Mouse (Mus musculus) kidney, adult 11 months (tissue): ENCODE results near the gene Psmb7.

Source experiments
- DNase-seq: peaks from one replicate; pipeline ENCODE4 v3.0.0; 2022

Gene Psmb7

DNA sequence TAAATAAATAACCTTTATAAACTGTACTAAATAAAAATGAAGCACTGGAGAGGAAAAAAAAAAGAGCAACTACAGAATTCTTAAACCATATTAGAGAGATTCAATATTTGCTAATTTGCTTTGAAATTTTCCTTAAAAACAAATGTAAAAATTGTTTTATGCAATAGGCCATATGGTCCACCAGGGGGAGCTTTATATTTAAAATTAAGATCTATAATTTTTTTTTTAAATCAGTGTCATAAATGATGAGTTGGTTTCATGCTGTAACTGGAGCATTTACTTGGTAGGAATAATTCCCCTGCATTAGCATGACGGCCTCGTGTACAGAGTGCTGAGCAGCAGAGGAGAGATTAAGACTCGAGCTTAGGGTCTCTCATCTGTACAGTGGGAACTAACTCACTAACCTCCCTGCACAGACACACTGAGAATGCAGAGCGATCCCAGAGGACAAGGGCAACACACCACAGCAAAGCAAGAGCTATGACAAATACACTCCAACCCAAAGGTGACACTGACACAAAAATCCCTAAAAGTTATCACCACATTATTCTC is 6.1 kb downstream of the Psmb7 start:
- DNase-seq: no peak

DNA sequence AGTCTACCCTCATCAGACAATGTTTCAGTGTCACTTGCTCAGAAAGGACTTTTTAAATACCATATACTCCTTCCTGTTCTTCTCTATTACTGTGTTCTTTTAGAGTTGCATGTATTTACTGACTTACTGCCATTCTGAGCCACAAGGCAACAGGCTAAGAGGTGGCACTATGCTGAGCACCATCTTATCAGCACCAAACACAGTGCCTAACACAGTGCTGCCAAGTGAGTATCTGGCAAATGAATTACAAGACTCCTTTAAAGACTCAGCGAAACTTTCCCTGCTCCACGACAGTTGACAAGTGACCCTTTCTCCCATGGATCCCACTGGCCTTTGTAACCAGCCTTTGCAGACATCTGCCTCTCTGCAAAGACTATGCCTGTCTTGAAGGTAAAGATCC is 13.3 kb downstream of the Psmb7 start:
- no peak for DNase-seq

DNA sequence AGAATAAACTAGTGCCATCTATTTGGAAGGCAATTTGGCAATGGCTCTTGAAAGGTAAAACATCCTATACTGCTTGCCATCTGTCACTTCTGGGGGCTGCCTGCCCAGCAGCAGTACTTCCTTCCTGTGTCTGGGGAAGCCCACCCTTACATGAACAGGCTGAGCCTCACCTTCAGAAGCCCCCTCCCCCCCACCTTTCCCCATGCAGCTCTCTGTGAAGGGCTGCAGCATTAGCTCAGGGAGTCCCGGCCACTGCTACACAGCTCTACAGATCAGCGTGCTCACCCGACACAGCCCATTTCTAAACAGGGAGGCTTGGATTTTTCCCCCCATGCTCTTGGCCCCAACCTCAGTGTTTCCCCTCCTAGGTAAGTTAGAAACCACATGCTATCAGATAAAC is 14.4 kb downstream of the Psmb7 start:
- DNase-seq: no peak

DNA sequence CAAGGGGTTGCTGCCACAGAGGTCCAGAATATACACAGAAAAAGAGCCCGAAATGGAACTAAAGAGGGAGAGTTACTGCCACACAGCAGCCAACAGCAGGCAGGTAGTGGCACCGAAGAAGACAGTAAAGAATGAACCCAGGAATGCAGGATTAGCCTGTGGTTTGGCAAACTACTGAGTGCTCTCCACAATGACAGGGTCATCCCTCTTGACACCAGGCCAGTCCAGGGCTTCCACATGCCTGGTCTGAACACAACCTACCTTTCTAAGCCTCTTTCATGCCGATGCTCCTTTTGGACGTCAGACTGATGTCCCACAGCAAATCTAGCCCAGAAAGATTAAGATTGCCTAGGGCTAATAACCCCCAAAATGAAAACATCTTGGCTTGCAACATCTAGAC is 15.1 kb downstream of the Psmb7 start:
- DNase-seq: no peak

DNA sequence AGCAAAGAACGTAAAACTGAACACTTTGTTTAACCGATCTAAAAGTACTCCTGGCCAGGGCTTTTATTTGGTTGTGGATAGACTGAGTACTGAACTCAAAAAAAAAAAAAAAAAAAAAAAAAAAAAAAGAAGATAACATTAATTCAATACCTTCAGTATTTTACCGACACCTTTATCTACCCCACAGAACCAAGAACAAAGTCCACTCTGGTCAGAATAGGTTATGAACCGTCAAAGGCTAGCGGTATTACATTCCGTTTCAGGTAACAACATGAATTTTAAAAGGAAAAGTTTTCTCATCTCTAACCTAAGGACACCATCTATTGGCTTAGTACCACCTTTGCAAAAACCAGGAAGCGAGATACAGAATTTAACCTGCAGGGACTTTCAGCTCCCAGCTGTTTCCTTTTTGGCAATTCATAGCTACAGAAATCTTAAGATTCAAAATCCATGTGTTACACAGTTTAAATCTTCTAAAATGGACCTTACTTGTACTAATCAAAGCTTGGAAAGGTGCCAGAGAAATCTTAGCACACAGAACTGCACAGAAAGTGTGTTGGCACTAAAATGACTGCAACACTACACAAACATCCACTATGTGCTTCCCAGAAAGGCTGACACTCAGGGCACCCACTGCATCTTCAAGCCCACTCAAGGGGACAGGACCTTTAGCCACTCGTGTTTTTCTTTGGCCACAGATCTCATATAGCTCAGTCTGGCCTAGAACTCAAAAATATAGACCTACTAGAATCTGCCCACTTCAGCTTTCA is 19.9 kb downstream of the Psmb7 start:
- no peak for DNase-seq

DNA sequence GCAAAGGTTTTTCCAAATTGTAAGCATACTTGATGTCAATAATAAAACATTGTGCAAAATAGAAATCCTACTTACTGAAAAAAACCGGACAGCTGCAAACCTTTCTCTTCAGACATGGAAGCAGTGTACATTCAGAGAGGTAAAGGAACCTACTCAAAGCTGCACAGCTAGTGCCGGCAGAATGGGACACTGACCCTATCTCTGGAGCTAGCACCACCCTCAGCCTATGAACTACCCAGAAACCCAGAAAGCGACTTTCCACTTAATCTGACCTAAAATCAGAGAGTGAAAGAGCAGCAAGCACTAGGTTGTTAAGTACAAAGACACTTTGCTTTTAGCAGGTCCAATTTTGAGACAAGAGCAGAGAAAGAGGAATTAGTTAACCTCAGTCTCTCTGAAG is 20.5 kb downstream of the Psmb7 start:
- DNase-seq: no peak

DNA sequence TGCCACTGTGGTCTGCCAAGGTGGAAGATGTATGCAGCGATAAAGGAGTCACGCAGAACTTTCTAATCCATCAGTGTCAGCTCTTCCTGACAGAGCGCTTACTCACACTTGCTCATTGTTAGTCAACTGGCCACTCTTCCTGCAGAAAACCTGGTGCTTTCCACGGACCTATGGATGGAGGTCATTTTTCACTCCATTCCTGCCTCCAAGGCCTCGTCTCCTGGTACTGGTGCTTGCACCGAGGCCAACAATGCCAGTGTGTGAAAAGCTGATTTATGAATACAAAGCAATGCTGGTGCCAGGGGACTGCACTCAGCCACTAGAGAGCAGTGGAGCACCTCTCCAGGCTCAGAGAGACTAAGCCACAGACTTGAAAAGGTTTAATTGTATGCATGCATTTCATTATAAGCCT is 22.3 kb downstream of the Psmb7 start:
- peak; percentile 56 for DNase-seq

DNA sequence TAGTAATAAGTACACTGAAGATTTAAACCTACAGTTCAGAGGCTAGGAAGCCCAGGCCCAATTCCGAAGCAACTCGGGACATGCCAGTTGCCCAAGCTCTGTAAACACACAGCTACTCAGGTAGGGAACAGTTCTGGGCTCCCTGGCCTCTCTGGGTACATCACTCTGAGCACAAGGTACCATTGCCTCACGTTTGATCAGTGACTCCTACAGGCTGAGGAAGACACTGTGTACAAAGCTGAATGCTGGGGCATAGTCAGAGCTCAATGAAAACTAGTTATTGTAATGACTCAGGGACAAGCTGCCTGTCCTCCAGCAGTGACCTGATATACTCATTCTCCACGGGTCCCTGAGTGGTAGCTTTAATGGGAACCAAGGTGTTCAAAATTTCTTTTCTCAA is 22.8 kb downstream of the Psmb7 start:
- DNase-seq: no peak

DNA sequence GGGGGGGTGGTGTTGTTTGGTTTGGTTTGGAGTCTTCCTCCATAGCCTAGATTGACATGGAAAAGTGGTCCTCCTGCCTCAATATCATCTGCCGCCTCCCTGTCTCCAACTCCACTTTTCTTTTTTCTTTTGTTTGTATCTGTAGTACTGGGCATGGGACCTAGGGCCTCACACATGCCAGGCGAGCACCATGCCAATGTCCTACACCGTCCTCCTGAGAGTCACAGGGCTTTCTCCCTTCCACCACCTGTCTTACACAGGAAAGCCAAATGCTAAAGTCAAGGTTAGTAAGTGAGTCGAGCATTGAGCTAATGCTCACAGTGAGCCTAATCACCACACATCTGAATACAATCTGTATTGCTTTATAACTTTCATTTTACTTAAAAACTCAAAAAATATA is 24.1 kb downstream of the Psmb7 start:
- no peak for DNase-seq

DNA sequence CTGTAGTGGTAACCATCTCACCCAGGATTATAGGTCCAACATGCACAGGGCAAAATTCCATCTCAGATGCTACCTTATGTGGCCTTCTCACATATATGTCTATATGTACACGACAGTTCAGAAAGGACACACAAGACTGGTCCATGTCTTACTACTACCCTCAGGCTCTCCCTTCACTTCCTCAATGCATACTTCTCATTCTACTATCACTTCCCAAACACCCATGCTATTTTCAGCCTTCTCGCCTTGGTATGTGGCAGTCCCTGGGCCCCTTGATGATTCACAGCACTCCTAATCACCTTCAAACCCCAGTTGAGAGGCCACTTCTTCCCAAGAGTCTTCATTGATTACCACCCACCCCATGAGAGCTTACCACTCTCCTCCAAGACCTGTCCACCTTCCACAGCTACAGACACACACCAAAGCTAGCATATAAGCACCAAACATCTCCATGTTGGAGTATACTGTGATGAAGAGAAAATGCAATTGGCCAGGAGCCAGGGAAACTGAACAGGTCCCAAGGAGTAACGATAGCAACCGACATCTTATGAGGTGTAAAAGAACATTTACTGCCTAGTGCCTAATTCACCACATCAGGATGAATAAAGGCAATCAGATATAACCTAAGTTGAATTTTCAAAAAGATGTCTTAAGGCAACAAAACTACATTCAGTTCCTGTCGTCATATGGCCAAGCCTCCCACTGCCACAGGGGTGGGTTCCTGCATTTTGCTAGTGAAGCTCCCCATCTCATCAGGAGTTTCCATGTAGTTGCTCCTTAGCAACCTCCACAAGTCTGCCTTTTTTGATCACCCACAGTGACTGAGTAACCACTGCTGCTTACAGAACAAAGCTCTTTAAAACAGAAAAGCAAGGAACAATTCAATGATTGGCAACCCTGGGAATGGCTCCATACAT is 26.7 kb downstream of the Psmb7 start:
- no peak for DNase-seq

DNA sequence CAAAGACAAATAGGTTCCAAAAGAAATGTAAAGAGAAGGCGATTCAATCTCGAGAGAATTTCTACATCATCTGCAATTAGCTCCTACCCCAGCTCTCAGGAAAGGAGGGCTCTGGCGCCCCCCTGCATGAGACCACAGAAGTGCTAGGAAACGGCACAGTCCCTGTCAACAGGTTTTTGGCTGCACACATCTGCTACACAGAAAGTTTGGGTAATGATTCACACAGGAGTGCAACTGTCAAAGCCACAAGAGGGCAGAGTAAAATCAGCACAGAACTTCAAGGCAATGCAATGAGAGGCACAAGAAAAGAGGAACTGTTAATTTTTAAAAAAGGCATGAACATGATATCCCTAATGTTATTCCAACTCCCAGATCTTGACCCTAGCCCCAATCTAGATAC is 27.8 kb downstream of the Psmb7 start:
- no peak for DNase-seq

DNA sequence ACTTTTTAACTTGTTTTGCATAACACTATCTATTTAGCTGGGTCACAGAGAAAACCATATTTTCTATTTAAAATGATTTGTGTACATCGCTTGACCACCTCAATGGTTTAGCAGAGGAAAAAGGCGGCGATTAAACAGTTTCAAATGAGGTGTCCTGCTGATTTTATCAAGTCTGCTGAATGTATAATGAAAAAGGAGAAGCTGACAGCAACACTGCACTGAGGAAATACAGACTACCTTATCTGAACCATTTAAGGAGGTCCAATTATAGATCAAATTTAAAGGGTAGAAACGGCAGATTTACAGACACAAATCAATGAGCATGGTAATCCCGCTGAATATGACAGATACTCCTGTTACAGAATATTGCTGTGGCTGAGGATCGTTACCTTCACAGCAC is 29.4 kb downstream of the Psmb7 start:
- DNase-seq: no peak

DNA sequence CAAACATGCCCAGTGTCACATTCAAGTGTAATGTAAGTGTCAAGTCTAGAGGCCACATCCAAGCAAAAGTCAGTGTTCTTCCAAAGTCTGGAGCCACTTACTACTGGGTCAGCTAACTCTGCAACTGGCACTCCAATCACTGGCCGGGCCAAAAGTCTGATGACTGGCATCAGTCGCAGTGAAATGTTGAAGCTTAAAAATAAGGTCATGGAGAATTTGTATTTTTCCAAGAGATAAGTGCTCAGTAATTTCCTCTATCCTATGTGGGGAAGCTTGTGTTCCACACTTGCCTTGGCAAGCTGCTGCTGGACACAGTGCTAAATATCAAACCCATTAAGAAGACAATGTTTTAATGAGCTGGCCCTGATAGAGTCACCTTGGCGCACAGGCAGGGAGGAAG is 30.3 kb downstream of the Psmb7 start:
- no peak for DNase-seq

DNA sequence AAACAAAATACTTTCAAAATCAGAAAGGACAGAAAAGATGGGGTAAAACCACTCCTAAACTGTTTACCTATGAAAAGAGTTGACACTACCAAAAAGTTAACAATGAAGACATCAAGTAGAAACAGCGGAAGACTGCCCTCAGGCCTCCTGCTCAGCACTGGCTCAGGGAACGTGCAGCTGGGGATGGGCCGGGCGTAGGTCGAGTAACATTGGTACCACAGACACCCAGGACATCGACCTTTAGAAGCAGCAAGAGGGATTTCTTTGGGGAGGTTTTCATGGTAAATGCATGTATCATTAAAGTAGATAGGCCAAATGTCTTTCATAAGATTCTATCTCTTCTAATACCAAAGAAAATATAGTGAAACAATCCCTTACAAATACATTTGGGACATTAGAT is 31.3 kb downstream of the Psmb7 start:
- DNase-seq: no peak

DNA sequence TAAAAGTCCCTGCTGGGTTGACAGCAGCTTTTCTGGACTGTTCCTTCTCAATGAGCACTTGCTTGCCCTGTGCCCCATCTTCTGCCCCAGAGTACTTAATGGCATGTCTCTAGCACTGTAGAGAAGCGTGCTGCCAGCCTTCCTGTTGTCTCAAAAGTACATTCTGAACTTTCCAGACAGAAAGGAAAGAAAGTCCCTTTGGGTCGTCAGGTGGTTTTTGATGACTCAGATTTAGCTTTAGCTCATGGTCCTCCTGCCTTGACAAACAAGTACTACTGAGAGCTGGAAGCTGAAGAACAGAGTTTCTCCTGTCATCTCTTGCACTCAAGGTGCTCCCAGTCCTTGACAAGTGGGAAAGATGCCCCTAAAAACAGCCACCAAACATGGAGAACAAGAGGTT is 33.7 kb downstream of the Psmb7 start:
- no peak for DNase-seq

DNA sequence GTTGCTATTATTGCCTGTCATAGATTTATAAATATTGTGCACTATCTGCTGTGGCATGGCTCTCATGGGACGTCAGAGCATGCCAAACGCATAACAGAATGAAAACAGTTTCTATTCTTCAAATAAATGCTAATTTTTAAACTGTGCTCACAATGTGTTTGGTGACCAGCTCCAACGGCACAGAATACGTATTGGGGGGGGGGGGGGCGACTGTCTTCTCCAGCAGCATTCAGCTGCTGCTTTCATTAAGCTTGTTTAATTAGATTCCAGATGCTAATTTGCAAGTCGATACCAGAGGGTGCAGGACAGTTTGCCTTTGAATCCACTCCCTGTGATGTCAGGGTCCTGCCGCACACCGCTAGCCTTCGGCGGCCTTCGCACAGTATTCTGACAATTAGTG is 34.6 kb downstream of the Psmb7 start:
- no peak for DNase-seq

DNA sequence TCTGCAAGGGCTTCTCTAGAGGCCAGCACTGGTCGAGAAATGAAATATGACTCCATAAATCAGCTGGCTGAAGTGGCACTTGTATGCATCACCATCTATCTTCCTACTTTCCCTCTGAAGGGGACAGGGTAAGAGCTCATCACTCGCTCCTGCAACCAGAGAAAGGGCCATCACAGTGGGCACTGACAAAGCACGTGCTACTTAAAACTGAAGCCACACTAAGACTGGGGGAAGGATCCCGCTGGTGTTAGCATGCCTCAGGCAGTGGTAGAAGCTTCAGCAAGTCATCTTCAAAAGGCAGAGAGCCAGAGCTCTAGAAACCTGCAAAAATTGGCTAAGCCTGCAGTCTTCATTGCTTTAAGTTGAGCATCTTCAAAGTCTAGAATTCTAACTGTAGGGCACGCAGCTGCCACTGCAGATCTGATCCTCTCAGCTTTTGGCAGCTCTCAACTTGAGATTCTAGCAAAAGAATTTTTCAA is 35.0 kb downstream of the Psmb7 start:
- DNase-seq: no peak

DNA sequence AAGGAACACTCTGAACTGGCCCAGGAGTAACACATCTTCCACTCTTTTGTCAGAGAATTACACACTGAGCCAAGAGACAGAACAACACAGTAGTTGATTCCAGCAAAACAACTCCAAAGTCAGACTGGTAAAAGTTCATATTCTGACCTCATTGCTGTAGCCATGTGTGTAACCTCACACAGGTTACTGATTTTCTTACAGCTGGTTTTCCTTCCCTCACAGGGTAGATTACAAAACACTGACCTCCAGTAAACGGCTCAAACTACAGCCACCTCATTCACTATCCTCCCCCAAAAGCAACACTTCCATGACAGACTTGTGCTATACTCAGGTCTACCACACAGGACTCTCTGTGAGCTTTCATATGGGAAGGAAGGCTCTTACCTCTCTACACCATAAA is 36.2 kb downstream of the Psmb7 start:
- no peak for DNase-seq

DNA sequence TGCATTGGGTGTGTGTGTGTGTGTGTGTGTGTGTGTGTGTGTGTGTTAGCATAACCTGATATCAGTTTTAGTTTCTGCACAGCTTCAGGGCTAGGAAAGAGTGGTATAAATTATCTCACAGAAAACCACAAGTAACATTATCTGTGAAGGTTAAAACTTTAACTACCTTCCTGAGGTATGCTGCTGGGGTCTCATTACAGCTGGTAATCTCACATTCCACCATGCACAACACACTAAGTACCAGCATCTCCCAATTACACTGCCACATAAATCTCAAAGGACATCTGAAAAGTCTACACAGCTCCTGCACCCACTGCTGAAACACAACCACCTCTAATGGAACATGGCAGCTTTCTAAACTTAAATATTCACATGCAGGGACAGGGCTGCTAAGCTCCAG is 43.0 kb downstream of the Psmb7 start:
- no peak for DNase-seq

DNA sequence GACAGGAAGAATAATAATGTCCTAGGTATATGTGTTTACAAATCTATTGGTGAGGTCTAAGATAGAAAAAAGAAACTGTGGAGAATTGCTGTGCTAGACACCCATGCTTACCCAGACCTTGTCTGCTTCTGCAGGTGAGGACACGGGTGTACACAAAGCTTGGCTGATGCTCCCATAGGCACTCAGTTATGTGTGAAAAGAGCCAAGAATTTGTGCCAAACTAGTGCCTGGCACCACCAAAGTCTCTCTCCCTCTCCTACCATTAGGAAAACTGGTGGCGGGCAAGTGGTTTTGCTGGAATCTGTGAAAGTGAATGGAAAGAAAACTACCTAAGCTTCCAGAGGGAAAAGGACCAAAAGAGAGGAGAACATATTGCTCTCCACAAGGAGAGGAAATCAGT is 45.5 kb downstream of the Psmb7 start:
- no peak for DNase-seq

DNA sequence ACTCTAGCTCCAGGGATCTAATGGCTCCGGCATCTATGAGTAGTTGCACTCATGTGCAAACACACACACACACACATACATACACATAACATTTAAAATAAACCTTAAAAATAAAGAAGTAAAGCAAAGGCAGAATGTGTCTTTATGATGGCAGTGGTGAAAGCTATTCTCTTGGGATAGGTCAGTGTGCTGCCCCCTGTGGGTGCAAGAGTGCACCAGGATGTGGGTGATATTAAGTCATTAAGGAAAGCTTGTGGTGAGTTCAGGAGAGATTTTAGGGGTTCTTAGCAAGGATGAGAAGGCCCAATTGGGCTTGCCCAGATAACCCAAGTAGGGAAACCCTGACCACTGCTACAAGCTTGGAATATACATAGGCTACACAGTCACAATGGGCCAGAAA is 46.0 kb downstream of the Psmb7 start:
- DNase-seq: no peak

DNA sequence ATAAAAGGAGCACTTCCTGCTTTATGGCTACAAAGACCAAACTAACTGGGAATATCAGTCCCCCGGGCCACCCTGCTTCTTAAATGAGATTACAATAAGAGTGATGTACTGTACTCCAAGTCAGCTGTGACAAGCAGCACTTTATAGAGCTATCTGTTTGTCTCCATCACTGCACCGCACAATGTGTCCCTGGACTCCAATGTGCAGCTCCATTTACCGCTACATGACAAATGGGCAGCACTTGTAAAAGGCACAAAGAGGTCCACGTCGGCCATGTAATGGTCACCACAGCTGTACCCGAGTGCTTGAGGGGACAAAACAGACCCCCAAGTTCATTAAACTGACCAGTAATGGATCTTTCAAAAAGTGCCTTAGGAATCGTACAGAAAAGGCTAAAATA is 49.0 kb downstream of the Psmb7 start:
- DNase-seq: no peak

DNA sequence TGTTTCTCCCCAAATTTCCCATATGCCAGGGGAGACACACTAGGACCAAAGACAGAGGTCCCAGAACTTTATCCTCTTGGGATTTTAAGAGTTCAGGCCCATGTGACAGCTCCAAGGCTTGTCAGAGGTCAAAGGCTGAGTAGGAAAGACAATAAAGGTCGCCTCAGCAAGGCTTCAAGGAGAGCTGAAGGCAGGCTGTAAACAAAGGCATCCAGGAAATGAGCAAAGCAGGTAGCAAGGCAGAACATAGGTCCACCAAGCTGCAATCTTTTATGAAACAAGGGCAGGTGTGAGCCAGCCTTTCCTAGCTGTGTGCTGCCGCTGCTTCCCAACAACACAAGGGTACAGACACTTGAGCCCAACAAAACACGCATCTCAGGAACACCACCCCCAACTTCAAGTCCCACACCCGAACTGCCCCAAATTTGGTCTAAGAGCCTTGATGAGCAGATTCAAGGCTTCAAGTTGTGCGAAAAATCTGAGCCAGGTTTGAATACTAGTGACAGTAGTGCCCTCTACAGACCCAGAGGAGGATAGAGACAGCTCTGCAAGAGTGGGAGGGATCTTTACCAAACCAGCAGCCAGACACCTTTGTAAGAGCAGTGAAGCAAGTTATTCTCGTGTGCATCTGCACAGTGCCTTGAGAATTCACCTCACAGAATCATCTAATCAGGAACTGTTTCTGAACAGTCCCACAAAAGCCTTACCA is 52.0 kb downstream of the Psmb7 start:
- no peak for DNase-seq
